Mouse (Mus musculus): ENCODE results near the gene Rgs6.

The Rgs6 gene

DNA sequence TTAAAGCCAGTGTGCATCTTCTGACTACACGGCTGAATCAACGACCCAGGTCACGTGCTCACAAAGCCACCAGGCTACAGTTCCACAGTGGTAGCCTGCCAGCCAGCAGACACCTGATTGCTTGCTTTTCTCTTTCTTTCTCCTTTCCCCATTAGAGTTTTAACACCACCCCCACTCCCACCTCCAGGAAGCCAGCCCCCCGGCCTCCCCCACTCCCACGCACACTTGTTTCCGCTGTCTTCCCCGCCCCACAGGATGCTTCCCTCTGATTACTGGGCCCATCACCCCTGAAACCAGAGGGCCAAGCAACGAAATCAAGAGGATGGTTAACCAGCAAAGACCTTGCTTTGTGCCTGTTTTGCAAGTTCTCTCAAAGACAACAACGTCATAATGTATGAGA is 373.0 kb downstream of the Rgs6 start:
- DNase-seq (ENCODE audit: extremely low read depth, insufficient read length, low spot score), result no peak

DNA sequence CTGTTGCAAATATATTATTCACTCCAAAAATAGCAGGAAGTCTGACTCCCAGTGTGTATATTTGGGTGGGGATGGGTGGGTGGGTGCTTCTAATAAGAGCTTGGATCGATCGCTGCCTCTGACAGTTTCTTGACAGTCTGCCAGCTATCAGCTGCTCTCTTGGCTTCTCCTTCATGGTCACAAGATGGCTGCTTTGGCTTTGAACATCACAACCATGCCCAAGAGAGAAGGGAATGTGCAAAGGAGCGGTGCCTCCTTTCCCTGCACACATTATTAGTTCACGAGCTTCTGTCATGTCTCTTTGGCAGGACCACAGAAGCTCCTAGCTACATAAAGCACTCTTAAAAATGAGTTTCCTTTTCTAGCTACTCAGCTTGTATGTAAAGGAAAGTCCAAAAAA is 373.8 kb downstream of the Rgs6 start:
- DNase-seq (ENCODE audit: extremely low read depth, insufficient read length, low spot score), result no peak

DNA sequence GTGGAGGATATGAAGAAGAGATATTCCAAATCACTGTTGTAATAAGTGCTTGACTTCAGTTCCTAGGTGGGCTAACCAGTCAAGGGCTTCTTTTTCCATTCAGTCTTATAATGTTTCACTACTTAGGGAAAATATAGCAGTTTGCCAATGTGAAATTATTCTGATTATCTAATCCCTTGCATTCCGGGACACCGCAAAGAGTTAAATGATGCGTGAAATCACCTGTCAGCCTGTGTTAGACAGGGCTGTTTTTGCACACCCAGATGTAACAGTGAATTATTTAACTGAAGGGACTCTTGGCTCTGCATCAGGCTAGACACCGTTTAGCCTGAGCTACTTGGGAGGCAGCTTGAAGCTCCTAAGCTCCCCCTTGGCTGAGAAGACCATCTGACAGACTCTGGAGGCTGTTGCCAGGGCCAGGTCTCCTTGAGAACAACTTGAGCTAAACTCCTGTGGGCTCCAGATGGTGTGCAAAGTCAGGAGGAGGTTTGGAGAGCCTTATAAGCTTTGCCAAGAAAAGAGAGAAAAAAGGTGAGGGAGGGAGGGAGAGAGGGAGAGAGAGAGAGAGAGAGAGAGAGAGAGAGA is 382.5 kb downstream of the Rgs6 start:
- no peak for DNase-seq (ENCODE audit: extremely low read depth, insufficient read length, low spot score)

DNA sequence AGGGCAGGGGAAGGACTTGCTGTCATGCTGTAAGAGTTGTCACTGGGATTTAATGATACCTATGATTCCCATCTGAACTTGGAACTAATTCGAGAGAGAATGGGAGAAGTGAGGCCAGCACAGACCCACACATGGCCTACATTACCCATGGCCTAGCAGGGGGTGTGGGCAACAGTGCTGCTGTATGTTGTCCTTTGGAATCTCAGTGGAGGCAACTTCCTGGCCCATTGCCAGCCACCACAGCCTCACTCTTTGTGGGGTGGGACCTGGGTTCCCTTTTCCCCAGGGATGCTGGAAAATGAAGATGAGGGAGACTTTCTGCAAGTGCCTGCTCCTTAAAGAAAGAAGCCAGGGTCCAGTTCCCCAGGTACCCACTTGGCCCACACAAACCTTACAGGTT is 383.1 kb downstream of the Rgs6 start:
- DNase-seq (ENCODE audit: extremely low read depth, insufficient read length, low spot score), result no peak

DNA sequence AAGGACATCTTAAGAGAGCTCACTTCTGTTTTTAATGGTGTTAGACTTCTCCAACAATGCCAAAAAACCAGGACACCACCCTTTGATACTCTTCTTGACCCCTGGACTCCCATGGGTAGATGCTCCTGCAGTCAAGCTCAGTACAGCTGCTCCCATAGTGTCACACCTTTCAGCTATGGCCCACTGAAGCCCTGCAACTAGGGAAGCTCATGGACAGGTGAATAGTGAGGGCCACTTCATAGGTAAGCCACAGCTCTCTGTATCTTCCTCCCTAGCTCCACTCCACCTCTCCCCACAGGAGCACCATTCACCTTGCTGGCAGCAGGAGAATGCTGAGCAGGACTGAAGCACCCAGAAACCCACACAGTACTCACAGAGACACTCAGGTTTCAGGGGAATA is 384.6 kb downstream of the Rgs6 start:
- DNase-seq (ENCODE audit: extremely low read depth, insufficient read length, low spot score), result no peak

DNA sequence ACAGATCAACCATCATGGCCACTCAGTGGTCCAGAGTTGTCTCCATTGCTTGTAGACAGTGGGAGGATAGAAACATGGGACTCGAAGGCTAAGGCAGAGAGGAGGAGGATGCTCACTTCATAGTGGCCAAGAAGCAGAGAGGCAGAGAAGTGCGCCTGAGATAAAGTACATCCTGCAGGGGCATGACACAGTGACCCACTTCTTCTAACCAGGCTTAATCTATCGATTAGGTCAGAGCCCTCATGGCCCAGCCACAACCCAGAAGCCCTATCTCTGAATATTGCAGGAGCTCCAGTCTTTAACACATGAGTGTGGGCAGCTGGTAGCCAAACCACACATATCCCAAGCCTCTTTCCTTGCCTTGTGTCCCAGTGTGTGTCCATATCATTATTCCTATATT is 385.7 kb downstream of the Rgs6 start:
- no peak for DNase-seq (ENCODE audit: extremely low read depth, insufficient read length, low spot score)

DNA sequence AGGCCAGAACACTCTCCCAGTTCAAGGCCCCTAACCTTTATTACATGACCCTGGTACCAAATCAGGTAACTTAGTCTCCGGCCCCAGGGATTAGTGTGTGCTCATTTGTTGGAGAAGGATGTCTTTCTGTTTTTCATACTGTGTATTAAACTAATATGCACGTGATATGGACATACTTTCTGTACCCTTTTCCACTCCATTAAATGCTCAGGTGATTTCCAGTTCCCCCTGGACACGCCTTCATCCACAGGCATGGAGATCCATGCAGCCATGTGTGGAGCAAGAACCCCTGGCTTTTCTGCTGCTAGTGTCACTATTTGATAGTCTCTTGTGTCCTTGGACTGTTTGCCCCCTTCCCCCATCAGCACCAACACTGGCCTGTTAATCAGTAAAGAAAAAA is 390.2 kb downstream of the Rgs6 start:
- no peak for DNase-seq (ENCODE audit: extremely low read depth, insufficient read length, low spot score)

DNA sequence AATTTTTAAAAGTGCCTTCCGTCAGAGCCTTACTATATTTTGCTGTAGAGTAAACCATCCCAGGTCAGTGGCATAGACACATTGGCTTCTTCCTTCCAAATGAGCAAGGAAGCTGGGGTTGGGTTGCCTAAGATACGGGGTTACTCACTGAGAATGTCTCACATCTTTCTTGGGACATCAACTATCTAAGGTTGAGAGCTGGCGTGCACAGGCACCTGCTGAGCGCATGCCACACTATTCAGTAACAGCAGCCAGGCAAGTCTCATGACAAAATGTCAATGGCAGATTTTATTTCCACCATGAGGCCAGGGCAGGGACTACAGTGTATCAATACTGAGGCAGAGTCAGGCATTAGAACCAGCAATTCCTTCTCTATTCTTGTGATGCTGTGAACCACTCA is 394.6 kb downstream of the Rgs6 start:
- DNase-seq (ENCODE audit: extremely low read depth, insufficient read length, low spot score), result no peak

DNA sequence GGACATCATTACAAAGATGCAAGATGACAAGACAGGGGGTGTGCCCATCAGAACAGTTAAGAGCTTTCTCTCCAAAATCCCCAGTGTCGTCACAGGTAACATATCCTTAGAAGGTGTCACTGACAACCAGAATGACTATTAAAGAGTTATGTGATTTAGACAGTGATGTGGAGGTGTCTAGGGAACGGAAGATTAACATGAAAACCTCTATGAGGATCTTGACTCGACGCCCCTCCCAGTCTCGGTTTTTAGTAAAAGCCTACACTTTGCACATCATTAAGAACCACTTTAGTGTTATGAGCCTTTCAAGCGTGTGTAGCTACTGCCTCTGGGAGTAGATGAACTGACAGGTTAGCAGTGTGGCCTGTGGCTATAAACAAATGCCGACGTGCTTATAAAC is 397.2 kb downstream of the Rgs6 start:
- DNase-seq (ENCODE audit: extremely low read depth, insufficient read length, low spot score), result no peak

DNA sequence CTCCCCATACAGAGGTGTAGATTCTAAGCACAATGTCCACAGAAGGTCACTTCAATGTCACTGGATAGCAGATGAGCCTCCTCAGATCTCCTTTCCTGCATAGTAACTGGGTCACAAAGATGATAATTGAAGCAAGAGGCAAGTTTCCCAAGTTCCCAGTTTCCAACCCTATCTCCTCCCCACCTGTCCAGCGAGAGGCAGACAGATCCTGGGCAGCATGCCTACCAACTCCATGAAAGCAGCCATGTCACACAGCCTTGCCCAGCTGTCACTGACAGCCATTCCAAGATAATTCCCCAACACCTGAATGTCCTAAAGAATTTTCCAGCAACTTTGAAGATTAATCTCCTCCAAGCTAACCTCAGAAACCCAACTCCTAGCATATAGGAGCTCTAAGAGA is 399.6 kb downstream of the Rgs6 start:
- no peak for DNase-seq (ENCODE audit: extremely low read depth, insufficient read length, low spot score)

DNA sequence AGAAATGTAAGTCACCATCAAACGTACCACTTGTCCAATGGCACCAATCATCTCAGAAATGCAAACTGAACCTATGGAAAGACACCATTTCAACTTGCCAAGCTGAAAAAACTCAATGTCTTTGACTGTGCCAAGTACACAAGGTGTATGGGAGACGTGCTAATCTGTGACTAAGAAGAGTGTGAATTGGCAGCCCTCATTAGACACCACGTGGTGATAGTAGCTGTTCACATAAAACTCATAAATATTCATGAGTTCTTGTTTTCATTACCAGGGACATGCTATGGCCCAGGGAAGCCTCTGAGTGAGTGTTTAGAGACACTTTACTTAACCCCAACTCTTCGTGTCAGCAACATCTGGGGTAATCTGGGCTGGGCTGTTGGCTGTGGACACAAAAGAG is 405.8 kb downstream of the Rgs6 start:
- no peak for DNase-seq (ENCODE audit: extremely low read depth, insufficient read length, low spot score)

DNA sequence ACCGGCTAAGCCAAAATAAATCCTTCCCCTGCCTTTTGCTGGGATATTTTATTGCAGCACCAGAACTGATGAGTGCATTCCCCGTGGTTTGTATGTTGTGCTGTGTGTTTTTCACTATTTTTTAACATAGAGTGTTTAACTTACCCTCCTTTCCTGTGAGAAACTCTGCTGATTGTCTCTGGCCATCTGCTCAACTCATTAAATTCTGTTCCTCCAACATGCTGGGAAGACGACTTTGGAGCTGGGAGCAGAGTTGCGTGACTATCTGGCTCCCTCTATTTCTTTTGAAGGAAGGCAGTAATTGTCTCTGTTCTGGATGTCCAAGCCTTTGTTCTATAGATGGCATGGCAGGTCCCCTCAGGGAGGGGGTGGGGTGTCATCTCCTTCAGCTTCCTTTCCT is 408.7 kb downstream of the Rgs6 start:
- DNase-seq (ENCODE audit: extremely low read depth, insufficient read length, low spot score), result no peak

DNA sequence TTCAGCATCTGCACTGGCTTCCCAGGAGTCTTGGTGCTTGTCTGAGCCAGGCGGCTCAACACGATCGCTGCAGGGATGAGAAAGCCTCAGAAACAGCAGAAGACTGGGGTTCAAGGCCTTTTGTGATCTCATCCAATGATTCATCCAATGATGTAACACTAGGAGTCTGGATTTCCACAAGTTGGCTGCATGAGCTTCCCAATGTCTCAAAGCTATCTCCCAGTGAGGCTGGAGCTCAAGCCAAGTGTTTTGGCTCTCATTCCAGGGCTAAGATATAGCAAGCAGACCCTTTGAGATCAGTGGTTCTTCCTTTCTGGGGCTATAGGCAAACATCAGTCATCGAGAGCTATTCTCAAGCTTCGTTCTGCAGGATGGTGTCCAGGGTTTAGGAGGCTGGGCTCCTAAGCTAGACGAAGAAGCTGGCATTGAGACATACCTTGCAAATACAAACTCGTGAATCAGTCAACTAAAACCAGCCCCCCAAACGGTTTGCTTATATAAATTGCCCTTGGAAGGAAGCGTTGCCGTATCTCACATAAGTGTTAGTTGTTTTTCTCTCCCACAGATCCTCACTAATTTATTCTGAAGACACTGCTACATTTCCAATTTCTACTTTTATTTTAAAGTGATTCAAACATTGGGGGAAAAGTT is 410.7 kb downstream of the Rgs6 start:
- DNase-seq (ENCODE audit: extremely low read depth, insufficient read length, low spot score), result no peak

DNA sequence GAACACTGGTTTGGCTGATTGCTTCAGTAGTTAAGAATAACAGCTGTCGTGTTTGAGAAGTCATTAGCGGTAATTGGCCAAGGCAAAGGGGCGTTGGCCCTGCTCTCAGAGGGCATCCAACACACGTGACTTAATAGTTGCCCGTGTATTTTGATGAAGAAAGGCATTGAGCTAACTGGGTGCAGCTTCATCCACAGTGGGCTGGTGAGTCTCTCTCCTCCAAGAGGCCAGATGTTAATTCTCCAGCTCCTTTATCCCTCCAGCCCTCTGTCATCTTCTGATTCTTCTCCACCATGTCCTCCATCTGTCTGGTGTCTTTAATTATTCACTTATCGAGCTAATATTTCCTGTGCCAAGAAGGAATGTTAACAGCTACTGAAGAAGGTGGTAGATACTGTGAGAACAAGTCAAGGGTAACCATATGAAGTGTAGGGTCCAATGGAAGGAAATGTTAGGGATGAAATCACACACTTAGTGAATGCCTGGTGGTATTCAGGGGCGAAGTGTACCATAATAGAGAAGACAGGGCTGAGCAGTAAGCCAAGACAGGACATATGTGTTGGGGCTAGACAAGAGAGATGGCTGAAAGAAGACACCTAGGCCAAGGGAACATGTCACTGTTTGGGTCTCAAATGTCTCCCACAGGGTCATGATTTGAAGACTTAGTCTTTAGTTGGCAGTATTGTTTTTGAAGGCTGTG is 411.4 kb downstream of the Rgs6 start:
- DNase-seq (ENCODE audit: extremely low read depth, insufficient read length, low spot score), result no peak

DNA sequence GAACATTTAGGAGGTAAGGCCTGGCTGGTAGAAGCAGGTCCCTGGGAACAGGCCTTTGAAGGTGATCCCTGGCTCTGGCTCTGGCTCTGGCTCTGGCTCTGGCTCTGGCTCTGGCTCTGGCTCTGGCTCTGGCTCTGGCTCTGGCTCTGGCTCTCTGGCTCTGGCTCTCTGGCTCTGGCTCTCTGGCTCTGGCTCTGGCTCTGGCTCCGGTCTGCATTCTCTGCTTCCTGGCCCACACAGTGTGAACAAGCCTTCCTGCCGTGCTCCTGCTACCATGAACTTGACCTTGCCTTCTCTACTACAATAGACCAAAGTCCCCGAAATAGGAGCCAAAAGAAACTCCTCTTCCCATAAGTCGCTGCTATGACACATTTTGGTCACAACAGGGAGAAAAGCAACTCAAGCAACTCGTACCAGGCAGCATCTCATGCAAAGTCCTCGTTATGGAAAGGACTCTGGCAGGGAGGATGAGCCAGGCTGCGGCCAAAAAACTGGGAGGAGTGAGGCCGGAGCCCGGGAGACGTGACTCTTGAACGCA is 412.0 kb downstream of the Rgs6 start:
- DNase-seq (ENCODE audit: extremely low read depth, insufficient read length, low spot score), result no peak

DNA sequence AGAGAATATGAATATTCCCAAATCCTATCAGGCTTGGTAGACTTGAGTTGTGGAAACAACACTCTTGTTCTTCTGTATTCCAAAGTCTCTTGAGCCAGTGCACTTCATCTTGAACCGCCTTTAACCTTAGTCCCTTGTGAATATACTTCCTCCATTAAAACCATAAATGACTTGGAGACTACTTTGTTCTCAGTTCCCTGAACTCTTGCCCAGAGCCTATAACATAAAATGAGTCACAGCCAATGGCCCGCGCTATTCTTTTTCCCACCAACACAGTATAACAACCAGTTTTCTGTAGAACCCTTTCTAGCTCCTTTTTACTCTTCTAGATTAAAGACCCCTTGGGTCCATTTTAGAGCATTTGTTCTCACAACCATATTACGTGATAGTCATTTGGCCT is 412.9 kb downstream of the Rgs6 start:
- DNase-seq (ENCODE audit: extremely low read depth, insufficient read length, low spot score), result no peak

DNA sequence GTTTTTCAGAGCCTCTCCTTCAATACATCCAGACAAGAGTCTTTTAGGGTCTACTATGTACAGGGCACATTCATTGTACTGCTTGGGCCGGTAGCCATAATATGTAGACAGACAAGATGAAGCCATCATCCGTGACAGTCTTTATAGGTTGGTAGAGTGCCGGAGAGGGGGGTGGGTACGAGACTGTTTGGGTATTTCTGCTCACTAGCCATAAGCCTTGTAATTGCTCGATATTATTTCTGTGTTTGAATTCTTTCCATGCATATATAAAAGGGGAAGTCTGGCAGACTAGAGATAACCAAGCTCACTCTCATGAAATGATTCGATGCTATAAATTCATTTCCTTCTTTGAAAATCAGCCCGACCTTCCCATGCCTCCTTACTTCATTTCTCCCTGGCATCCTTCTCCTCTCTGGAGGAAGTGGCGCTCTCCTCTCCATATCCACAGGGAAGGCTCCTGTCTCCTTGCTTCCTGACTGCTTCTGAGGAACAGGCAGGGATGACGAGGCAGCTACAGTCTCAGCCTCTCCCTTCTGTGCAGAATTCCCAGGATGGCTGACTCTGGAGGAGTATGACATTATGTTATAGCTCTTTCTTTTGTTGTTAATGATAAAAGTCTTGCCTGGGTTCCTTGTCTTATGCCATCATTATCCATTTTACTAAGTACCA is 416.1 kb downstream of the Rgs6 start:
- no peak for DNase-seq (ENCODE audit: extremely low read depth, insufficient read length, low spot score)

DNA sequence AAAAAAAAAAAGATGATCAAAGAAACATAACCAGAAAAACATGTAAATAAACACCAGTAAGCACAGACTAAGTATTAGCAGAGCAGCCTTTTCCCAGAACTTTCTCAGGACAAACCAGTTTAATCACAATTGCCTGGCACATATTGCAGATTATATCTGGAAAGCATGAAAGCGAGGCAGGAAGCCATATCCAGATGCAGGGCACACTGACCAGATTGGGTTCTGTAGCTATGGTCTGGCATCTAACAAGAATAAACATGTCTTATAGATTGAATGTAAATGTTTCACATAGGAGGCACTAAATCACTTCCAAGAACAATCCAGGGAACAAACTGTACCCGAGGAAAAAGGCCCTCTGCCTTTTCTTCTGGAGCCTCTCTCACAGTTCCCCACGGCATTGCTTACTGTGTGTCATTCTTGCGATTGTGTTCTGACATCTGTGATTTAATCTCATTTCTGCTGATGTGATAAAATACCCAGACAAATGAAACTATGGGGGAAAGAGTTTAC is 423.0 kb downstream of the Rgs6 start:
- DNase-seq (ENCODE audit: extremely low read depth, insufficient read length, low spot score), result no peak

DNA sequence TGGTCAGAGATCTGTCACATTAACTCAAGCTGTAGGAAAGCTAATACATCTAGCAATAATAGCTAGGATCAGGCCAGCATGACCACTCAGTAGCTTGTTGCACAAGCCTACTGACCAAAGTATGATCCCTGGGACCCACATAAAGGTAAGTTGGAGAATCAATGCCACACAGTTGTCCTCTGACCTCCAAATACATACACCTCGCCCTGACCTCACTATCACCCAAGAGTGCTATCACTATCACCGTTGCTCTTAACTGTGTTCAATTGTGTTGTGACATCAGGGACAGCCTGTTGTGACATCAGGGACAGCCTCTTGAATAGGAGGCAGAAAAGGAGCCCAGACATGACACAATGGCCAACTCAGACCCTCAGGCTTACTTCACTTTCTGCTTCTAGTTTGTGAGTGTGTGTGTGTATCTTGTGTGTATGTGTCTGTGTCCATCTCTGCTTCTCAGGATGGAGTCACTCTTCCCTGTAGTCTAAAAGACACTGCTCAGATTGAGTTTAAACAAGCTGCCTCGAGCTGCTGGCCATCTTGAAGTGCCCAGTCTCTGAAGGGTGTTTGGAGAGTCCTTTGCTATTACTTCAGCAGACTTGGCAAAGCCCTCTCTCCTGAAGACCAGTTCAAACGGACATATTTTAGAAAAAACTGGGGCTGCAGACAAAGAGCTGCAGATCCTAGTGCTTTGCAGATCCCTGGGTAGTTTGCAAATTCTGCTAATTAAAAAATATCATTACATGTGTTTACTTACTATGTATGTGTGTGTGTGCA is 426.0 kb downstream of the Rgs6 start:
- no peak for DNase-seq (ENCODE audit: extremely low read depth, insufficient read length, low spot score)

DNA sequence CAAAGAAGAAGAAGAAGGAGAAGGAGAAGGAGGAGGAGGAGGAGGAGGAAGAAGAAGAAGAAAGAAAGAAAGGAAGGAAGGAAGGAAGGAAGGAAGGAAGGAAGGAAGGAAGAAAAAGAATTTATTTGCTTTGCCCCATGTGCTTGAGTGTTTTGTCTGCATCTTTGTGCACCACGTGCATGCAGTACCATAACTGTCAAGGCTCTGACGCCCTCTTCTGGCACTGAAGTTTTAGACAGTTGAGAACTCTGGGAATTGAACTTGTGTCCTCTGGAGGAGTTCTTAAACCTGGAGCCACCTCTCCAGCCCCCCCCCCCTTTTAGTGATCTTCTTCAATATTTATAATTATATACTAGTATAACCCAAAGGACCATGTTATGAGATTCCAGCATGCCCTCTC is 426.8 kb downstream of the Rgs6 start:
- no peak for DNase-seq (ENCODE audit: extremely low read depth, insufficient read length, low spot score)

DNA sequence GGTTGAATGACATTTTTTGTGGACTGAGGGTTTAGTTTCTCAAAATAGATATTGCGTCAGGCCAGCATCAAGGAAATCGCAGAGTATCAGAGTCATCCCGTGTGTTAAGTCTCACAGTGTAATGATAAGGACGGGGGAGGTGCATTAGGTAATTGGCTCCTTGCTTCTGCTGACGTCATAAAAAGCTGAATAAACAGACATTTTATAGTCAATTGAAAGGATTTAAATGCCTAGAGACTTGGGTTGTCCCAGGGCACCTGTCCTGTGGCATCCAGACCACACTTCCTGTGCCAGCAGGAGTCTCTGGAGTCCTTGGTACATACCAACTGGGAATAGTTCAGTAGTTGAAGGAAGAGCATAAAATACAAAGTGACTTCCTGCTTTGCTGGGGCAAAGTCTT is 427.3 kb downstream of the Rgs6 start:
- DNase-seq (ENCODE audit: extremely low read depth, insufficient read length, low spot score), result no peak
